Mouse (Mus musculus) MN1 (cell line): ENCODE measurements around the gene Col23a1.
"Not testable (repeated sequence)": the region's sequence is repeated elsewhere in the genome, so short reads cannot be mapped to it uniquely, and the experiment has no call there.

ENCODE experiments used
- DNase-seq: peaks from one replicate; pipeline ENCODE4 v3.0.0-alpha.2; 2016; ENCODE audit warnings: low spot score

The Col23a1 gene

DNA sequence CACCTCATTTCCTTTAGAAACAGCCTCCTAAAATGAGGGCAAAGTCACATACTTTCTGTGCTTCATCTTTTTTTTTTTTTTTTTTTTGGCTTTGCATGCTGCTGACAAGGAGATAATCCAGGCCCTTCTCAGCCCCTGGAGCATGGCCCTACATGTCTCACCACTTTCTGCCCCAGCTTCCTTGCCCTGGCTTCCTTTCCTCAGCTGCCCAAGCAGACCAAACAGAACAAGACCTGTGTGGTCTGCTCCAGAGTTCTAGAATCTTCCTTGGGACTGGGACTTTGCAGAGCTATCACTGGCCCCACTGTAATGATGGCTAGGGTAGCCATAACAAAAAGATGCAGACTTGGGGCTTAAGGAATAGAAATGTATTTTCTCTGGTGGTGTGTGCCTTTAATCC is 300.3 kb downstream of the Col23a1 start:
- DNase-seq = no peak

GRCm38 (mm10) chr11:51591168-51591567 is 301.4 kb downstream of the Col23a1 start:
- peak; percentile 74 for DNase-seq

DNA sequence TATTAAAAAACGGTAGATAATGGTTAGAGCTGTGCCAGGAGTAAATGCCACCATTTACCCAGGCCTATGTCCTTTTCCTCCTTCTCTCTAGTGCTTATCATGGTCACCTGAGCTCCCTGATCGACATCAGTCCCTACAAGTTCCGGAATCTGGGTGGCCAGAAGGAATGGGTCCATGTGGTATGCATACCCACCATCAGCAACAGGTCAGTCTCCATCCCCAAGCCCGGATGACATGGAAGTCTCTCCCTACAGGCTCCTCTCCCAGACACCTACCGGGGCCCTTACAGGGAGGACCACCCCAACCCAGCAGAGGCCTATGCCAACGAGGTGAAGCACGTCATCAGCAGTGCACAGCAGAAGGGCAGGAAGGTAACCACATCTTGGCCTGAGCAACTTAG is 302.2 kb downstream of the Col23a1 start:
- no peak for DNase-seq

DNA sequence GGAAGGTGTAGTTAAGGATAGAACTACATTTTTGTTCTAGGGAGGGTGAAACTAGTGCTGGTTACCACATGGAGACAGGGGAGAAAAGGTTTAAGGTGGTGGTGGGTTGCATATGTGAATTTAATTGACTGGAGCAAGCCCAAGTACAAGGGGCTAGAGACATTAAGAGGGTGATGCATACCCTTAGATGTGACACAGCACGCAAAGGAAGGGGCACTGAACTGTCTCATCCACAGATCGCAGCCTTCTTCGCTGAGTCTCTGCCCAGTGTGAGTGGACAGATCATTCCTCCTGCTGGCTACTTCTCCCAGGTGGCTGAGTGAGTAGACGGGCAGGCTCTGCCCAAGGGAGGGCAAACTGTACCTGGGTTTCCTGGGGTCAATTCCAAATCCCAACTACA is 303.6 kb downstream of the Col23a1 start:
- no peak for DNase-seq

GRCm38 (mm10) chr11:51593849-51594248 is 304.1 kb downstream of the Col23a1 start:
- DNase-seq = no peak

DNA sequence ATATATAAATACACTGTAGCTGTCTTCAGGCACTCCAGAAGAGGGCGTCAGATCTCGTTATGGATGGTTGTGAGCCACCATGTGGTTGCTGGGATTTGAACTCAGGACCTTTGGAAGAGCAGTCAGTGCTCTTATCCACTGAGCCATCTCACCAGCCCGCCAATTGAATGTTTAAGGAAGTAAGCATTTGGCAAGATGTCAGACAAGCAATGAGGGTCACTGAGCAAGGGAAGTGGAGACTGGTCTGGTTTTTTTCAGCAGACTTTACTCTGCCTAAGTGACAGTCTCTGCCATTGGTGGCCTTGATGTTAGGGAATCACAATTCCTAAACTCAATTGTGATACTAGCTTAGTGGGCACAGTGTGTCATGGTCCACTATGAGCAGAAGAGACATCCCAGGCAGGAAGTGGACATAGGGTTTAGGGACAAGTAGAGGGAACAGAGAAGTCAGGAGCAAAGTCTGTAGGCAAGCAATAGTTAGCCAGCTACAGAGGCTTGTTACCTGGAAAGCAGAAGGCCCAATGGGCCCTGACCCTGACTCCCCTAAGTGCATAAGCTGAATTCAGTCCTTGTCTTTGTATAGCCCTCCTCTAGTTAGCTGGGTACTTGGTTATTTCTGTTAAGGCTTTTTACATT is 305.1 kb downstream of the Col23a1 start:
- peak; percentile 71 for DNase-seq

DNA sequence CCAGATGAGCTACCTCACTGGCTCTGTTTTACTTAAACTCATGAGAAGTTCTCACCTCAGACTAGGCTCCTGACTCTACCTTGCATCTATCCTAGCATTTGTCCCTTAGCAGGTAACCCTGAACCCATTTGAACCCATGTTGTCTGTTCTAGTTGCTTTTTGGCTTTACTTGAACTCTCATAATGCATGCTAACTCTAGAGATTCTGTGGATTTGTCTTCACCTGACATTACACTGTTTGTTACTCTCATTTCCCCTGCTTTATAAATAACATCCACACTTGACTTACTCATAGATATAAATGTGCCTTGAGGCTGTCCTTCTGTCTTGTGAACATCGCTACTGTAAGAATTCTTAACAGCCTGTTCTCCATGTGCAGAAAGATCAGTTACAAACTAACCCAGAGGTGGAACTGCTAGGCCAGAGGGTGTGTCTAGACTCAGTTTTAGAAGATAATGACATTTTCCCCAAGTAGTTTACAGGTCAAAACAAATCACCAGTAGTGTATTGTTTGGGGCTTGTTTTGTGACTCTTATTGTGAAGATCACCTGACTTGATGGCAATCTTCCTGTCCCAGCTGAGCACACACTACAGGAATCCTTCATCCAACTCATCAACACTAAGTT is 305.9 kb downstream of the Col23a1 start:
- no peak for DNase-seq

GRCm38 (mm10) chr11:51597553-51597952 is 307.8 kb downstream of the Col23a1 start:
- DNase-seq = no peak

DNA sequence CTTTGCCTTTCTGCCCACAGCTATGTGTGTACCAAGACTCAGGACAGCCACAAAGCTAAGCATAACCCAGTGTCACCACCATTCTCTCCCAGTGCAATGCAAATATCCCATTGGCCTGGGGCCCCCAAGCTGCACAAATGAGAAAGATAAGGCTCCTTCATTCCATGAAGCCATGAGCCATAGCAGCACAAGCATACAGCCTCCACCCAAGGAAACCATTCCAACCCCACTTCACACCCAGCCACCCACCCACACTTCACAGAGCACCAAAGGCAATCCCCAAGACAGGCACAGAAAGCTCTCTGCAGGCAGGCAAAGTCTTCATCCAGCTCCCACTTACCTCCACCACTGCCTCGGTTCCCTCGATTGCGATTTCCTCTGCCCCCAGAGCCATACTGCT is 312.5 kb downstream of the Col23a1 start:
- no peak for DNase-seq

DNA sequence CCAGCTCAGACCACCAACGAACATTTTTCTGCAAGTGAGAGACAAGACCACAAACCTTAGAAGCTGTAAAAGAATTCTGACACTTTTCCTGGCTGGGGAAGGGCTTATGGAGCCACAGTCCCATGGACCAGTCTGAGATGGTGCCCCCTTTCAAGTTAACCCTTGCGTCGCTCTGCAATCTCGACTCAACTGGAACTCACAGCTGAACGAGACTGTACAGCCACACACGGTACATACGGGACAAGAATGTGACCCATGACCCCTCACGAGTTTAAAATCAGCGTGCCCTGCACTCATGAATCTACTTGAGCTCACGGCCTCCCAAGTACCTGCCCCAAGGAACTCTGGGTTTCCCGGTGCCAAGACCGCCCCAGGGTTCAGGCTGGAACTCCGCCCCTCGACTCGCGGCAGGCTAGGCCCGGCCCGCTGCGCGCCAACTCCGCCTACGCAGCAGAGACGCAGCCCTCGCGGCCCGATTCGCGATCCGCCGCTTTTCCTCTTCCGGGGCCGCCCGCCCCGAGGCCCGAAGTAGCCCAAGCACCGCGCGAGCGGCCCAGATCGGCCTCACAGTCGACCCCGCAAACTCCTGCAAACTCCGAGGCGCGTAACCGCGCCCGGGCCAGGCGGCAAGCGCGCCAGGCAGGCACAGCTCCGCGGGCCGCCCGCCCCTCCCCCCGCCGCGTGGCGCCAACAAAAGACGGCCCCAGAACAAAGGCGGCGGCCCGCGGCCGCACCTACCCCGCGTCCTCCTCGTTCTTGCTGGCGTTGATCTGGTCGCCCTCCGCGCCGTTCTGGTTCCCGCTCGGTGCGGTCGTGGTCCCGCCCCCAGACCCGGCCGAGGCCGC is 316.1 kb downstream of the Col23a1 start:
- DNase-seq = peak; percentile 95

DNA sequence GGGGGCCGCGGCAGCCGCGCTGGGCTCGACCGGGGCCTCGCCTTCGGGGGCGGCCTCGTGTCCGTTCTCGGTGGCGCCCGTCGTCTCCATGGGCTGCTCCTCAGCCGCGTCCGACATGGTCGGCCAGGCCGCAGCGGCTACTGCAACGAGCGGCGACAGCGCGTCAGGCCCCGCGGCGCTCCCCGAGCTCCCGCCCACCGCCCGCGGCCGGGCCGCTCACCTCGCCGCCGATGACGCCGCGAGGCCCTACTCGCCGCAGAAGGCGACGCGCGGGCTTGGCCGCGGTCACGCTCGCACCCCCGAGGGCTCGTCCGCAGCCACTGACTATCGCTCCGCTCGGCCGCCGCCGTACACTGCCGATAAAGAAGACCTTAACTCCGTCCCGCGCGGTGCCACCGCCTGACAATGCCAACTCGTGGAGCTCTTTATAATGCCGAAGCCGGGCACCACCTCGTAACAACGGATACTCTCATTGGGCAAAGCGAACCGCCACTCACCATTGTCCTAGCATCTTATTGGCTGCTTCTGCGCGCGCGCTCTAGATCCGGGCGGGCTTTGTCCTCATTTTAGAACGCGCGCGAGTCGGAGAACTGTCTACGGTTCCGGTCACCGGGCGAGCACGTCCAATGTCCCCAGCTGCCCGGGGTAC is 316.9 kb downstream of the Col23a1 start, which contains the start of gene Hnrnpab:
TSS of gene Hnrnpab (minus strand) at position 401 of the 649 bp plus-strand sequence.
- DNase-seq = peak; percentile 100

DNA sequence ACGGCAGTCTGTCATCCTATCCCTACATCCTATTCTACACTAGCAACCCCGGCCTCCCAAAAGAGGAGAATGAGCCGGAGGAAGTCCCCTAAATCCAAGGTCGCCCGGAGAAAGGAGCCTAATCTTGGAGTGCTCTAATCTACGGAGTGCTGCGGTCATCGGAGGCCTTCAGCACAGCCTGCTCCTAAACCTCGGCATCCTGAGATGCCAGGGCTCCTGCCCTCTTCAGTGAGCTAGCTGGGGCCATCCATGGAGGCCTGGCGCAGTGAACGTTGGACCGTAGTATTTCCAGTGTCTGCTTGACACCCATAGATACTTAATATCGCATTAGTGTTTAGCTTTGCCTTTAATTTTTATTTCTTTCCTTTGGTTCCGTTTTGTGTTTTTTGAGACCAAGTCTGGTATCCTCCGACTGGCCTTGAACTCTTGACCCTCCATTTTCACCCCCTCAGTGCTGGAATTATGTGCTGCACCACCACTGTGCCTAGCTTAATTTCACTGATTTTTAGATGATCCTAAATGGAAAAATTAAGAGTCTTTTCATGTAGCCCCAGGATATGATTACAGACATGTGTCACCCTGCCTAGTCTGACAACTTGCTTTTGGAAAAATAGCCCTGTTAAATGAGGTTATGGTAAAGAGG is 317.5 kb downstream of the Col23a1 start:
- DNase-seq = no peak

- no peak for DNase-seq
Observed at GRCm38 (mm10) chr11:51609266-51609909, 319.7 kb downstream of the Col23a1 start.

- DNase-seq = not testable (repeated sequence)
Observed at GRCm38 (mm10) chr11:51609940-51610339, 320.2 kb downstream of the Col23a1 start.

GRCm38 (mm10) chr11:51614256-51614655 is 324.5 kb downstream of the Col23a1 start:
- DNase-seq = no peak

GRCm38 (mm10) chr11:51615129-51615528 is 325.4 kb downstream of the Col23a1 start:
- no peak for DNase-seq

- peak; percentile 87 for DNase-seq
Observed at GRCm38 (mm10) chr11:51615601-51616000, 325.9 kb downstream of the Col23a1 start.

DNA sequence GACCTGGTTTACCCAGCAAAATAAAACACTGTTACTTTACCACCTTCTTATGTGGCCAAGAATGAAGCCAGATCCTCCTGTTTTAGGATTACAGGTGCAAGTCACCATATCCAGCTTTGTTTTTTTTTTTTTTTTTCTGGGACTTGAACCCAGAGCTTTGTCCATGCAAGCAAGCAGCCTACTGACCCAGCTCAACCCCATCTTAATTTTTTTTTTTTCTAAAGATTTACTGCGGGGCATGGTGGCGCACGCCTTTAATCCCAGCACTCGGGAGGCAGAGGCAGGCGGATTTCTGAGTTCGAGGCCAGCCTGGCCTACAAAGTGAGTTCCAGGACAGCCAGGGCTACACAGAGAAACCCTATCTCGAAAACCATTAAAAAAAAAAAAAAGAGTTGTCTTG is 326.4 kb downstream of the Col23a1 start:
- DNase-seq = not testable (repeated sequence)

GRCm38 (mm10) chr11:51617693-51618092 is 328.0 kb downstream of the Col23a1 start:
- DNase-seq = peak; percentile 83

GRCm38 (mm10) chr11:51618894-51619408 is 329.2 kb downstream of the Col23a1 start:
- no peak for DNase-seq

GRCm38 (mm10) chr11:51619409-51620060 is 329.8 kb downstream of the Col23a1 start, which contains the start of gene Nhp2:
Nhp2 (plus strand) TSS chr11:51619735.
- peak; percentile 100 for DNase-seq
